Mouse (Mus musculus) monocyte, adult 5-6 weeks (primary cell): ENCODE measurements around the gene Vtcn1. TPM values are rescaled to one million over a fixed set of nuclear protein-coding genes. Genes with fewer than 3 reads are reported as not detected.

ENCODE experiments used
- ATAC-seq: fragments of 153-309, 156-312 bp; replicated peaks from 2 replicates; pipeline ENCODE4 v1.8.0; 2017; ENCODE audit warnings: mild to moderate bottlenecking; ENCODE audit not compliant: low TSS enrichment, insufficient number of reproducible peaks, severe bottlenecking, poor library complexity, low FRiP score
- total RNA-seq: library from RNA; stranded (forward); fragments of 200-1000, 200-491, 200-594 nt; gene quantifications from 3 replicates; pipeline ENCODE4 v1.2.3, GENCODE M21; 2017

Vtcn1 gene
- total RNA-seq, 1 experiment from 2014 or later, result not detected

- ATAC-seq, result no peak
Measured at GRCm38 (mm10) chr3:100911026-100911425, 85.8 kb downstream of the Vtcn1 start.

GRCm38 (mm10) chr3:100911498-100912213 is 86.4 kb downstream of the Vtcn1 start:
- ATAC-seq, result no peak

GRCm38 (mm10) chr3:100916844-100917243 is 91.6 kb downstream of the Vtcn1 start:
- peak; percentile 53; the same call in 1 of the 2 replicates for ATAC-seq

GRCm38 (mm10) chr3:100920611-100921140 is 95.4 kb downstream of the Vtcn1 start:
- ATAC-seq, result no peak

GRCm38 (mm10) chr3:100921825-100922505 is 96.7 kb downstream of the Vtcn1 start, which contains the start of gene Trim45:
TSS of gene Trim45 (plus strand) at chr3:100922202.
- peak; percentile 96 for ATAC-seq

GRCm38 (mm10) chr3:100922506-100923375 is 97.5 kb downstream of the Vtcn1 start:
- ATAC-seq, result peak; percentile 7; the same call in 1 of the 2 replicates

DNA sequence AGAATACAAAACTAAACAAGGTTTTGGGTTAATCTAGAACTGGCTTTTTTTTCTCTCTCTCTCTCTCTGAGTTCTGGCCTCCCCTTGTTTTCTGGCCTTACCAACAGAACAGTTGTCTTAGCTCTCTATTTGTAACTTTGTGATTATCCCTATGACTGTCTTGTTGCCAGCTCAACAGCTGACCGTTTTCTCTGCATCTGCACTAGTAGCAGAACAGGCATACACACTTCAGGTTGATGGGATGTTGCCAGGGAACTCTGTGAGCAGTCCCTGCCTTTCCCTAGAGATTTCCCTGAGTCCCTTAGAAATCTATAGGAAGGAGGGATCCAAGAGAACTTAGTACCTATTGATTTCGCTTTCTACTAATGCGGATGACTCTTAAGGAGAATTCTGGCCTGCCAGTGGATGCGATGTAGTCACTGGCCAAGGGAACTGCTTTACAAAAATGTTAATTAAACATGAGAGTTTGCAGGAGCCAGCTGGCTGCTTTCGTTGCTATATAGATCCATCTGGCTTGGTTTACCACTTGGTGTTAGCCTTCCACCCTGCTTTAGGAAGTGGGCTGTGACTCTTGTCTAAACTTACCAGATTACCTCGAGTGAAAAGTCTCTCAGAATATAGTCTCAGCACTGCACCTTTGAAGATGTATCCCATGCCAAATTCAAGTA is 98.9 kb downstream of the Vtcn1 start:
- ATAC-seq, result no peak

- ATAC-seq, result no peak
Measured at GRCm38 (mm10) chr3:100925176-100925575, 99.9 kb downstream of the Vtcn1 start.

- ATAC-seq, result no peak
Measured at GRCm38 (mm10) chr3:100931332-100932076, 106.2 kb downstream of the Vtcn1 start.

DNA sequence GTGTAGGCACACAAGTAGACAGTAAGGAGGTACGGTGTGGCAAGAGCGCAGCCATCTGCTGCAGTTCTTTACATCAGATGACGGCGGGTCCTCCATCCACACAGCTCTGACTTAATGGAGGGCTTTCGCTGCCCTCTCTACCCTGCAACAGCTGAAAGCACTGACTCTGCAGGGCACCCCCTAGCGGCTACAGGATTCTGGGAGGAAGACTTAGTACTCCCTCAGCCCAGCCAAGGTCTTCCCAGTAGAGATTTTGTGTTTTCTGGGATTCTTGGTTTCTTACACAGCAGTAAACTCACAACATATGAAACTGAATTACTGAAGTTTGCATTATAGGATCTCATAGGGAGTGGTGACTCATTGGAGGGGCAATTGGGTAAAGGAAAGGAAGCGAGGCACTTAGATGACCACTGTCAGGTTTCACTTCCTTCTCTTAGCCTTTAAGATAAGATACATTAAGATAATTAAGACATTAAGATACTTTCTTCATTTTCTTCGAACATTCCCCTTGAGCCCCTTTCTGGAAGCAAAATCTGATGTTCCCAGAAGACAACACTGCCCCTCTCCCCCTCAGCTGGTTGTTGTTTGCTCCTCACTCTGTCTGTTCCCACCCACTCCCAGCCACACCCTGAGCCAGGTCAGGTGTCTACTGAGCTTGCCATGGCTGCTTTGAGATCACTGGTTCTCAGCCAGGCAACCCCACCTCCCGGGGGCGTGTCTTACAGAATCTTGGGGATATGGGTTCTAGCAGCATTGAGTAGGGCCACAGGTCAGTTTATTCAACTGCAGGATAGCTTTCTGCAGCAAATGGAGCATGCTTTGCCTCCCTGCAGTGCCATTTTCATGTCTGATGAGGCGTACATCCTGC is 107.1 kb downstream of the Vtcn1 start:
- ATAC-seq, result peak; percentile 60

DNA sequence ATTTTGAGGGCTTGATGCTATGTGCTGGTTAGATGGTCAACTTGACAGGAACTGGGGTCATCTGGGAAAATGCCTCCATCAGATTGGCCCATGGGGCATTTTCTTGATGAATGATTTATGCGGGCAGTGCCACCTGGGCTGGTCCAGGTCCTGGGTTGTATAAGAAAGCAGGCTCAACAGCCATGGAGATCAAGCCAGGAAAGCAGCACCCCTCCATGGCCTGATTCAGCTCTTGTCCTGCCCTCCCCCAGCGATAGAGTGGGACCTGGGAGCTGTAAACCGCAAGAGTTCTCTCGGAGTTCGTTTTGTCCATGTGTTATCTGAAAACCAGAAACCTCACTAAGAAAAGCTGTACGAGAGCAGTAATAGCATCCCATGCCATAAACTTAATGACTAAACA is 110.3 kb downstream of the Vtcn1 start:
- no peak for ATAC-seq

DNA sequence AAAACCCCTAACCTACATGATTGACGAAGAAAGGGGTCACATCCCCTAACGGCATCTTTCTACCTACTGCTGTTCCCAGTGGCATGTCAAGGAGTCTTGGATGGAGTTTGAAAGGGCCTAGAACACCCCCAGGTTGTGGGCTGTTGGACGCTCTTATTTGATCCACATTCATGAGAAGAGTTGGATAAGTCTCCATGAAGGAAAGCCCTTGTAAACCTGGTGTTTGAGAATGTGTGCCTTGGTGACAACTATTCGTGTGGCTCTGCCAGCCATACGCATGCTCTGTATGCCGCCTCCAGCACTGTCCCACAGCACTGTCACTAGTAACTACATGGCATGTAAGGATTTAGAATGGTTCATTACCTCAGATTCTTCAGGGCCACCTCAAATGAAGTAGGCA is 110.9 kb downstream of the Vtcn1 start:
- no peak for ATAC-seq

DNA sequence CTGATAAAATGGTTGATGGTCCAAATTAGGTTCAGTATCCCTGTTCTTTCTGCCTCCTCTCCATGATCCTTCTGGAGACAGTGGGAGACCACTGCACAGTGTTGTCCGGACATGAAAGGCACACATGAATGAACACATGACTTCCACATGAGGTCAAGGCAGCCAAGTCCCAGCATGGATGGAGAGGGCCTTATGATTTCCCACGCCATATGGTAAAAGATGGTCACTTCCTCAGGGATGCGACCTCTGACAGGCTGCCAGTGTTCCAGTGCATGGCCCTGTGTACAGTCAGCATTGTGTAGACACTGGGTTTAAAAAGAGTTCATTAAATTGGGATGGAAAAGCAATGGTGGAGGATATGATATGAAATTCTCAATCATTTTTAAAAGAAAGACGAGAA is 113.0 kb downstream of the Vtcn1 start:
- ATAC-seq, result no peak

DNA sequence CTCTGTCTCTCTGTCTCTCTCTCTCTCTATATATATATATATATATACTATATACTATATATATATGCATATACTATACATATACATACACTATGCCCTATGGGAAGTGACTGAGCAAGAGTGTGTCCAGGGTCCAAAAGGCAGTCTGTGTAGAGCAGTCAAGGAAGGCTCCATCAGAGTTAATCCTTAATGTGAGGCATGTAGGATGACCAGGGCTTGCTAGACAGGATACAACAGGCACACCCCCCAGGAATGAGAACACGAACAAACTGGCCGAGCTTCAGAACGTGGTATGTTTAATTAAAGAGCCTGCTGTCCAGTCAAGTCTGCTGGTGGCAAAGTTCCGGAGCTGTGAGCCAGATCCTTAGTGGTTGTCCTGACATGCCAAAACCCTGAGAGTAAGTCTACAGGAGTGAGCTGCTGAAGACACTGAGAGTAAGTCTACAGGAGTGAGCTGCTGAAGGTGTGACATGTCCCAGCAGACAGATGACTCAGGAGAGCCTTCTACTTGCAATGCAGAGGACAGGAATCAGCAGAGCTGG is 115.3 kb downstream of the Vtcn1 start:
- ATAC-seq, result no peak
